Mouse (Mus musculus) megakaryocyte, embryonic 14.5 days (primary cell): ENCODE data around the gene Srsf4.

Source experiments
- FLI1 ChIP-seq: IDR thresholded peaks from 2 replicates; pipeline ENCODE4 v1.6.1; 2012; ENCODE audit warnings: low read length, inconsistent platforms, mixed read lengths
- GATA1 ChIP-seq: IDR thresholded peaks from 3 replicates; pipeline ENCODE4 v1.6.1; 2012; ENCODE audit warnings: mixed read lengths, low read length, inconsistent platforms, borderline replicate concordance

DNA sequence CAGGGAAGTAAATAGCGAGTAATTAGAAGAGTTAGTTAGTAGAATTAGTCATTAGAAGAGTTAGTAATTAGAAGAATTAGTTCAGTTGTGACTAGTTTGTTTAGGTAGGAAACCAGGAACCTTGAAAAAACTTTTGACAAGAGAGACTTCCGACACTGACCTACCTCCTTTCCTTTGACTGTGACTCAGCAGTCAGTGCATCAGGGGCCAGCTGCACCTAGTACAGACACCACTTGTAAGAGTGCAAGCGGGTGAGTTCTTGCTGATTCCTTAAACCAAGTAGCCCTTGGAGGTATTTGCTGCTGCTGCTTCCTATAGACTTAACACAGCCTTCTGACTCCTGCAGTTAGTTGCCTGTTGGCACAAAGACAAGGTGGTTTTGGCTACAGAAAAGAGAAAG, 17.3 kb downstream of the Srsf4 start:
- no peak for TF ChIP-seq GATA1
- no peak for TF ChIP-seq FLI1
